Mouse (Mus musculus): ENCODE measurements around the gene Phf12.

The Phf12 gene

DNA sequence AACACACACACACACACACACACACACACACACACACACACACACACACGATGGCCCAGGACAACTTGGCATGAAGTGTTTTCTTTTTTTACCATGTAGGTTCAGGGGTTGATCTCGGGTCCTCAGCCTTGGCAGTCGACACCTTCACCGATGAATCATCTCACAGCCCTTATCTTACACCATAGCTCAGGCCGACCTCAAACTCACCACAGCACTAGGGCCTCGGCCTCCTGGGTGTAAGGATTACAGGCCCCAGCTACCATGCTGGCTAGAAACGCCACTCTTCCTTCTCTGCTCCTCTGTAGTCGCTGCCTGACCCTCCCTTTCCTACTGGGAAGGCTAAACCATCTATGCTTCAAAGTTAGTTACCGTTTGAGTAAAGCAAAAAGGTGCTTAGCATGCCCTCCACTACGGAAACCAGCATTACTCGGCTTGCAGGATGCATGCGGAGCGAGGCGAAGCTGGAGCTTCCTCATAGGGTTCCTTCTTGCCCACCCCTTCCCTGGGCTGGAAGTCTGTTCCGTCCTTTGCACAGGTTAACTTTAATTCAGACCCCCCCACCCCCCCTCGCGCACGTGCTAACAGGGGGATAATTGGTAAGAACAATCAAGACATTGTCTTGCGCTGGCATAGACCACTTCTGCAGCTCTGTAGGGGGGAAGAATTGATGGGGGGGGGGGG is 18.0 kb upstream of the Phf12 start:
- no peak for TF ChIP-seq GATA4 (IDR thresholded peaks at IDR 0.05; ENCODE audit: insufficient replicate concordance, low read length)

DNA sequence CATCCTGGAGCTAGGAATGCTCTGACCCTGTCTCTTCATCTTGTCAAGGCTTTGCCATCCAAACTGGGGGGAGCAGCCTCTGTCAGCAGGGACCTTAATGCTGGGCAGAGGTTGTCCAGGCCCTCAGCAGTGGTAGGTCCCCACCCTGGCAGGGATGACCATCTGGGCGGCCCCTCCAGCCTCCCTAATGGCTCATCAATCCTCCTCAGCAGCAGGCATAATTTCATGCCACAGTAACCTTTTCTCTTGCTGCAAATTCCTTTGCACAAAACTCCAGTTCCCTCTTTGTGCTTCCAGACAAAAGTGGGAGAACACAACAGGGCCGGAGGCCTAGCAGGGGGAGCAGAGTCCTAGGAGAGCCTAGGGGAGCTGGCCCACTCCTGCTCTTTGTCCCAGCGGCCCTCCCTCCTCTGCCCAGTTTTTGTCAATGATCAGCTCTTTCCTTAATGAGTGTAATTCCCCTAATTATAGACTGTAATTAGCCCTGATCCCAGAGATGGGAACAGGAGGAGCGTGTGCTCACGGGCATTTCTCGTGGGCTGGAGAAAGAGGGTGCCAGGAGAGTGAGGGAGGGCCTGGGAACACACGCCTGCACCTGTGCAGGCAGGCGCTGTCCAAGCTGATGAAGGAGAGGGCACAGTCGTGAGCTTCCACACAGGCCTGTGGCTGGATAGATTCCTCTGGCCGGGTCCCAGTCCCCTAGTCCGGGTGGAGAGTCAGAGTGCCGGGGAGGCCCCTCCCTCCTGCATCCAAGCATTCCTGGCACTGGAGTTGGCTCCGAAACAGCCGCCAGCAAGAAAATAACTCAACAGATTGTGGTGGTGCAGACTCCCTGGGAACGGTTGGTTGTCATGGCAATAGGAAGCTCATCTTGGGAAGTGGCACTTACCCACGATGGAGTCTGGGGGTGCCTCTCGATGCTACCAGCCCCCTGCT is 17.2 kb upstream of the Phf12 start:
- TF ChIP-seq GATA4 (IDR thresholded peaks at IDR 0.05; ENCODE audit: insufficient replicate concordance, low read length) = no peak

DNA sequence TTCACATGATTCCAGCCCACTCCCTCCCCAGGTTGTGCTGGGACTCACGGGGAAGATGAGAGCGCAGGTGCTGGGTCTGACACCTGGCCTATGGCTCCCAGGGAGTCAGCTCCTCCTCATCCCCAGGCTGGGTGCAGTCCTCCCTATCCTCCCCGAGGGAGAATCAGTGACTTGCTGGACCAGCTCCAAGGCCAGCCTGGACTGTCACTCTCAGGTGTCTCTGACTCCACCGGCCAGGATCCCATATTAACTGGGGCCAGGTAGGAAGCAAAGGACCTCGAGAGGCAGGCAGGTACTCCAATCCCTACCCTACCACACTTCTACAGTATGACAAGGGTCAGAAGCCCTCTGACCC is 16.5 kb upstream of the Phf12 start:
- no peak for TF ChIP-seq GATA4 (IDR thresholded peaks at IDR 0.05; ENCODE audit: insufficient replicate concordance, low read length)

DNA sequence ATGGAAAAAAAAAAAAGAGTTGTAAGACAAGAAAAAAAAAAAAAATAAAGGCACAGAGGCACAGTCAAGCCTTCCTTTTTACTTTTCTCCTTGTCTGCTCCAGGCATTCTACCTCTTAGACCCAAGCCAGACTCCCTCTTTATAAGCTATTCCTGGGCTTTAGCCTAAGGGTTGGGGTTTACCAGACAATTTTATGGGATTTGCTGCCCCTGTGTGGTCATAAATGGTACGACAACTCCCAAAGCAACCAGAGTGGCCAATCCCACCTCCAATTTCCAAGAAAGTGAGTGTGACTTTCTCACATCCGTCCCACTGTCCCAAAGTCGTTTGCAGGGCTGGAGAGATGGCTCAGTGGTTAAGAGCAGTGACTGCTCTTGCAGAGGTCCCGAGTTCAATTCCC is 15.4 kb upstream of the Phf12 start:
- no peak for TF ChIP-seq GATA4 (IDR thresholded peaks at IDR 0.05; ENCODE audit: insufficient replicate concordance, low read length)

DNA sequence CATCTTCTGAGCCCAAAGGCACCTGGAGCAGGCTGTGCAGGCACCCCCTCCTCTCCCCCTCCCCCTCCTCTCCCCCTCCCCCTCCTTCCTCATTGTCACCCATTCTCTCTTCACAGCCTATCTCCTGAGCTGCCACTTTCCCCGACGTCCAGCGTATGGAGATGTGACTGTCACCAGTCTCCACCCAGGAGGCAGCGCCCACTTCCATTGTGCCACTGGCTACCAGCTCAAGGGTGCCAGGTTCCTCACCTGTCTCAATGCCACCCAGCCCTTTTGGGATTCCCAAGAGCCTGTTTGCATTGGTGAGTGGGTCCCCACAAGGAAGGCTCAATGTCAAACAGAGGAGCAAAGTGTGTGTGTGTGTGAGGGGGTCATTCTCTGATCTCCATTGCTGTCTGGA is 13.8 kb upstream of the Phf12 start:
- no peak for TF ChIP-seq GATA4 (IDR thresholded peaks at IDR 0.05; ENCODE audit: insufficient replicate concordance, low read length)

DNA sequence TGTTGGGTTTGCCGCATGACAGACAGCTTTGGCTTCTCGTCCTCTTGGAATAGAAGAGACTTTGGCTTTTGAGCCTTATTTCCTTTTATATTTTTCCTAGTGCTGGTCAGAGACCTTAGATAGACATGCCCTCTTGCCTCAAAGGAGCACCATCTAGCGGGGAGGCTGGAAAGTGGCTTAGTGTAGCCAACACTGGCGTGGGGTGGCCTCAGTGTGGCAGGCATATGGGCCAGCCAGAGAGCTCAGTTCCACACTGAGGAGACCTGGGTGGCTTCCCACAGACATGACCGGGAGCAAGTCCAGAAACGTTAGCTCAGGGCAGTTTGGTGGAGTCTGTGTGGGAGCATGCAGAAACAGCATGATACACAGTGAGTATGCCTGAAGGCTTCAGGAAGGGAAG is 11.8 kb upstream of the Phf12 start:
- no peak for TF ChIP-seq GATA4 (IDR thresholded peaks at IDR 0.05; ENCODE audit: insufficient replicate concordance, low read length)

DNA sequence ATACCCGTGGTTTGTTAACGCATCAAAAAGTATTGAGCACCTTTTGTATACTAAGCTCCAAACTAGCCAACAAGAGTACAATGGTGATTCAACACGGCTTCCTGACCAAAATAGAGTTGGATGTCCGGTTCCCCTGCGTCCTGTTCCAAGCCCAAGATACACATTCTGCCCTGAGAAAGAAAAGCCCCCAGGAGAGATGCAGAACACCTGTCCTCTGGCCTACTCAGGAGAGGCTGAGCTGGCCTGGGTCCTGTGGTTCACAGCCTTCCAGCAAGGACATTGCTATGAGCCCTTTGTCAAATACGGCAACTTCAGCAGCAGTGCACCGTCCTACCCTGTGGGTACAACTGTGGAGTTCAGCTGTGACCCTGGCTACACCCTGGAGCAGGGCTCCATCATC is 9.0 kb upstream of the Phf12 start:
- TF ChIP-seq GATA4 (IDR thresholded peaks at IDR 0.05; ENCODE audit: insufficient replicate concordance, low read length) = no peak

DNA sequence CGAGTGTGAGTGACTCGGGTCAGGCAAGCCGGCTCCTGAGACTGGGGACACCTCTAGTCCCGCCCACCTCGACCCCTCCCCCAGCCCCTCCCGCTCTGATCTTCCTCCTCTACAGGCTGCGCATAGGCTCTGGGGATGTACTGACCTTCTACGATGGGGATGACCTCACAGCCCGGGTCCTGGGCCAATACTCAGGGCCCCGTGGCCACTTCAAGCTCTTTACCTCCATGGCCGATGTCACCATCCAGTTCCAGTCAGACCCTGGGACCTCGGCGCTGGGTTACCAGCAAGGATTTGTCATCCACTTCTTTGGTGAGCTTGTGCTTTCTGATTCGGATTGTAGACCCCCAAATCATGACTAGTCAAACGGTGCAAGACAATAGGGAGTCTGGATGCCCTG is 8.2 kb upstream of the Phf12 start:
- no peak for TF ChIP-seq GATA4 (IDR thresholded peaks at IDR 0.05; ENCODE audit: insufficient replicate concordance, low read length)

DNA sequence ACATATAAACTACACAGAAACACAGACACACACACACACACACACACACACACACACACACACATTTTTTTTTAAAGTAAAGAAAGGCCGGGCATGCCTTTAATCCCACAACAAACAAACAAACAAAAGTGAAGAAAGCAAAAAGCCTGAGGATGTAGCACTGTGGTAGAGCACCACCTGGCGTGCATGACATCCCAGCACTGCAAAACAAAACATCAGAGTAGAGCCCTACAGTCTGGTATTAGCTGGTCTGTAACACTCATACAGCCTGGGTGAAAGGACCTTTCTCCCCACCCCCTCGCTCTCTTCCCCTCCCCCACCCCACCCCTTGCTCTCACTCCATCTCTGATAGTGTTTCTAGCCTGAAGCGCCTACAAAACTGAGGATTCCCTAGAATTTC is 6.7 kb upstream of the Phf12 start:
- no peak for TF ChIP-seq GATA4 (IDR thresholded peaks at IDR 0.05; ENCODE audit: insufficient replicate concordance, low read length)

DNA sequence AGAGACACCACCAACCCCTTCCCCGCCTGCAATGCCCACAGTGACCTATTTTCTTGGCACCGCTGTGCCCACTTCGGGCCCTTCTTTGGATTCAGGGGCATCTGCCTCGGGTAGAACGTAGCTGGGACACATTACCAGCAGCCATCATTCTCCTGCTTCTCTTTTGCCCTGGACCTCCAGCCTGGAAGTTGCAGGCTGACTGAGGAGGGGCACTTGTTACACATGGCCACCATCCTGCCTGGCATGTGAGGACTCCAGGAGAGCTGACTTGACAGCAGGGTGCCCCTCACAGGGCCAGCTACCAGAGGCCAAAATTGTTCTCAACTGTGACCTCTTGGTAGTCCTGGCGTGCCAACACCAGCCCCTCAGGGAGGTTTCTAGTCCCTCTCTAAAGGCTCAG is 4.4 kb upstream of the Phf12 start:
- TF ChIP-seq GATA4 (IDR thresholded peaks at IDR 0.05; ENCODE audit: insufficient replicate concordance, low read length) = no peak

DNA sequence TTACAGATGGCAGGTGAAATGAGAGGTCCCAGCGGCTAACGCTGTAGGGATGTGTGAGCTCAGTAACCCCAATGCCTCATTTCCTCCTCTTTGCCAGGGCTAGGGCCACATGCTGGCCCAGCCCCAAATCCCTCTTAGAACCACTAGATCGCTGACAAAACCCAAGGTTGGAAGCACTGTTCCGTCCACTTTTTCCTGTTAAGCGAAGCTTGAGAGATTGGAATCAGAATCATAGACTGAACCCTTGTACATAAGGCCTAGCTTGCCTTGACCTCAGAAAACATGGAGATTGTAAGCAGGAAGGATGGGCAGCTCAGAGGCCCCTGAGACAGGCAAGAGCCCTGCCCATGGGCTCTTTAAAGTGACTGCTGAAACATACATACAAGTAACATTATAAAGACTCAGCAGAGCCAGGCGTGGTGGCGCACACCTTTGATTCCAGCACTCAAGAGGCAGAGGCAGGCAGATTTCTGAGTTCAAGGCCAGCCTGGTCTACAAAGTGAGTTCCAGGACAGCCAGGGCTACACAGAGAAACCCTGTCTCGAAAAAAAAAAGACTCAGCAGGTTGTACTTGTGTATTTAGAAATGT is 3.2 kb upstream of the Phf12 start:
- TF ChIP-seq GATA4 (IDR thresholded peaks at IDR 0.05; ENCODE audit: insufficient replicate concordance, low read length) = no peak

DNA sequence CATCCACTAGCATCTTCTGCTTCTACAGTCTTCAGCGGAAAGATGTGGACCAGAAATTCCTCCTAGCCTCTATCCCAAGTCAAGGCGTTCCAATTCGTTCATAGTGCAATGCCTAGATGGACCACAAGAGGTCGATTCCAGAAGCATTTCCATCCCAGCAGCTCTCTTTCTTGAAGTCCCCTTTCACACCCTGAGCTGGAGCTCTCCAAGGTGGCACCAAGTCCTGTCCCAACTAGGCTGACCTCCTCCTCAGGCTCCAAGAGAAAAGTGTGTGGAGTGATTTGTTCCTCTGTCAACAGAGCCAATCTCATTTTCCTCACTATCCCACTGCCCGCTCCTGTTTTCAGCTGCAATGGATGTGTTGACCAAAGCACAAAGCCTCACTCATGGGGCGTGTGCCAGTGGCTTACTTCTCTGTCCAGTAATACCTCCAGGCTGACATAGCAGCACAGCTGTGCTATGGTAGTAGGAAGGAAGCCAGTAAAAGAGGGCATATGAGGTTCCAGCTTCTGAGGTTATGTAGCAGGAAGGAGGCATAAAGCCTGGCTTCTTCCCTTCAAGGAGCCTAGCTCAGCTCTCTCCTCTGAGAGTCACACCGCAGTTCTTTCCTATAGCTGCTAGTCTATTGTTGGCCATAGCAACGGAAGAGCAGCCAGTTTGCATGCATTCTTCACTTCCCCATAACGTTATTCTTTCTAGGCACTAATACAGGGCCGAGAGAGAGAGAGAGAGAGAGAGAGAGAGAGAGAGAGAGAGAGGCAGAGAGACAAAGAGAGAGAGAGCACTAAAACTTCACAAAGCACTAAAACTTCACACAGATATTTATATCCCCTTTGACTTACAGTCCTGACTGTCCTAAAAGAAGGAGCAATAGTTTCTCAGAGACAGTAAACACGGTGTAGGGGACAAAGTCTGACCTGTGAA is 2.0 kb upstream of the Phf12 start:
- no peak for TF ChIP-seq GATA4 (IDR thresholded peaks at IDR 0.05; ENCODE audit: insufficient replicate concordance, low read length)

DNA sequence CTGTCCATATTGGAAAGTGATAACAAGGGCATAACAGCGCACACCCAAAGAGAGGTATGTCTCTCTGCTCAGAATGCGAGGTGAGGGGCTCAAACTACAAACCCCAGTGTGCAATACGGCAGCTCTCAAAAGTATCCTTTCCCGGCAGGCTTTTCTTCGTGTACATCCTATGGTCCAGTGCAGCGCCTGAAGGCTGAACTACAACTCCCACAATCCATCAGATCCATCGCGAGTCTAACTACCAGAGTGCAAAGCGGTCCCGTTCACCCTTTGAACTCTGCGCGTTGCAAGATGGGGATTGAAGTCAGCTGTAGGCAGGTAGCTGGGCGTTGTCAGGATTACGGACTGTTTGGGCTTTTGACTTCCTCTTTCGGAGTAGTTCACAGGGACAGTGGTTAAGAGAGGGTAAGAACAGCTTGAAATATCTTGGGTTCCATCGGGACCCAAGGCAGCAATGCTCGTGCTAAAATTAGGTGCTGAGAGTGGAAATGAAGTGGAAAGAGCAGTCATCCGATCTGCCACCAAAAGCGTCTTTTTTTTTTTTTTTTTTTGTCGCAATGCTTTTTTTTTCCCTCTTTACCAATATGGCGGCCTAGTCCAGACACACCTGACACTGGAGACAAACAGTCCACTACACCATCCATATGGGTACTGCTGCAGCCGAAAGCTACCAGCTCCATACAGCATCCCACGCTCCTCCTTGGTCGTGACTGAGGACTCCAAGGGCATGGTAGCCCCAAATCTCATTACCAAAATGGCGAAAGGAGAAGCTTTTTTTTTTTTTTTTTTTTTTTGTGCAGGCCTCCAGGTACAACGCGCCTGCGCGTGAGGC is 729 bp upstream of the Phf12 start:
- no peak for TF ChIP-seq GATA4 (IDR thresholded peaks at IDR 0.05; ENCODE audit: insufficient replicate concordance, low read length)

DNA sequence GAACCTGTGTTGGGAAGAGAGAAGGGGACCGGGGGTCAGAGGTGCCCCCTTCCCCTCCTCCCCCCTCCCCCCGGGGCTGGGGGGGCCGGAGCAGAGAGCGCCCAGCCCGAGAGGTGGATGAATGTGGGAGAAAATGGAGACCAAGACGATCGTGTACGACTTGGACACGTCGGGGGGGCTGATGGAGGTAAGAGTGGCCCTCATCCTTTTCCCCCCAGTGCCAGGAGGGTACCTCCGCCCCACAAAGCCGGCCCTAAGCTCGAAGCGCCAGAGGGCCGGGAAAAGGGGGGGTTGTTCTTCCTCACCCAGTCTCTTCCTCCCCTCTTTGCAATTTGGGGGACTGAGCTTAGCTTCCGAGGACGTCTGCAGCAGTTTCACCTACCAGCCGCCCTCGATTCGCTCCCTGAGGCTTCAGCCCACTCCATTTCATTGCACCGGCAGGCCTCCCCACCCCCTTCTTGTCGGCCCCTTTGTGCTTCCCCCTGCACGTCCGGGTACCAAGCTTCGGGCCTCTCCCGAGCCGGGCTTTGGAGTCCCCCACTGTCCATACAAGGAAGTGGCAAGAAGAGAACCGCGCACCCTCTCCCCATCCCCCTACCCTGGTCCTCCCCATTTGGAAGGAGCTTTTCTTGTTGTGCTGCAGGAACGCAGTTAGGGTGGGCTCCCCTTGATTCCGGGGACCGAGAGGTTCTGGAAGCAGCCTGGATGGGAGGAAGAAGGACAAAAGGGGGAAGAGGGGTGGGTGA is 810 bp downstream of the Phf12 start:
- no peak for TF ChIP-seq GATA4 (IDR thresholded peaks at IDR 0.05; ENCODE audit: insufficient replicate concordance, low read length)
